Mouse (Mus musculus) C2C12 (cell line): Measurements from ENCODE around the gene Slc31a1.

ENCODE experiments used
- CTCF ChIP-seq: IDR thresholded peaks from one replicate; pipeline ENCODE4 v1.5.1; 2011; ENCODE audit not compliant: control insufficient read depth, insufficient read depth, insufficient read length
- USF1 ChIP-seq: IDR thresholded peaks from one replicate; pipeline ENCODE4 v1.6.1; 2011; ENCODE audit warnings: low read depth, mild to moderate bottlenecking, control low read depth, moderate library complexity

- TF ChIP-seq CTCF, result no peak
- no peak for TF ChIP-seq USF1
Observed at GRCm38 (mm10) chr4:62430678-62431077, 70.2 kb downstream of the Slc31a1 start.
